Mouse (Mus musculus) MEL (cell line): ENCODE results near the gene Zfp366. TPM values are rescaled to one million over a fixed set of nuclear protein-coding genes. Genes with fewer than 3 reads are reported as not detected.

Experiments used
- DNase-seq: peaks from one replicate; pipeline ENCODE4 v3.0.0; 2011; ENCODE audit warnings: low read depth, low spot score
- H3K27ac ChIP-seq: 2 replicates; pipeline ENCODE4 v1.5.1; 2012; ENCODE audit warnings: low read depth, mild to moderate bottlenecking, control low read depth, low read length, moderate library complexity; ENCODE audit not compliant: control insufficient read depth
- H3K27me3 ChIP-seq, 2 experiments: fragments of 150-350 bp in 1 of 2; sonication (generic) in 1 of 2; 2 replicates each; pipeline ENCODE4 v1.6.1; 2012; ENCODE audit warnings: low read length in 2 of 2, mild to moderate bottlenecking in 2 of 2, improper control_type of control experiment in 1 of 2, moderate library complexity in 1 of 2; ENCODE audit not compliant: insufficient read depth in 2 of 2, control insufficient read depth in 1 of 2
- H3K36me3 ChIP-seq, 2 experiments: 2 replicates each; pipeline ENCODE4 v1.6.1; 2012 to 2014; ENCODE audit warnings: low read length in 2 of 2, improper control_type of control experiment in 1 of 2, inconsistent platforms in 1 of 2, mild to moderate bottlenecking in 1 of 2; ENCODE audit not compliant: insufficient read depth in 2 of 2, control insufficient read depth in 1 of 2
- H3K4me1 ChIP-seq, 2 experiments: fragments of 150-350 bp in 1 of 2; sonication (generic) in 1 of 2; 2 replicates each; pipeline ENCODE4 v1.6.1; 2012; ENCODE audit warnings: low read length in 2 of 2, improper control_type of control experiment in 1 of 2, mild to moderate bottlenecking in 1 of 2; ENCODE audit not compliant: insufficient read depth in 2 of 2, control insufficient read depth in 1 of 2
- H3K4me3 ChIP-seq, 2 experiments: fragments of 150-350 bp in 1 of 2; sonication (generic) in 1 of 2; 2 replicates each; pipeline ENCODE4 v1.5.1; 2012; ENCODE audit warnings: low read depth in 2 of 2, low read length in 2 of 2, mild to moderate bottlenecking in 2 of 2, moderate library complexity in 2 of 2, control low read depth in 1 of 2, improper control_type of control experiment in 1 of 2; ENCODE audit not compliant: control insufficient read depth in 1 of 2, insufficient read depth in 1 of 2
- H3K79me2 ChIP-seq: 2 replicates; pipeline ENCODE4 v1.6.1; 2012; ENCODE audit warnings: mild to moderate bottlenecking, low read length, moderate library complexity; ENCODE audit not compliant: control insufficient read depth, poor library complexity, insufficient read depth
- H3K9ac ChIP-seq: 2 replicates; pipeline ENCODE4 v1.6.1; 2012; ENCODE audit warnings: low read depth, mild to moderate bottlenecking, control low read depth, low read length, moderate library complexity; ENCODE audit not compliant: control insufficient read depth, poor library complexity, severe bottlenecking
- H3K9me3 ChIP-seq: fragments of 150-350 bp; sonication (generic); replicated peaks from 2 replicates; pipeline ENCODE4 v1.6.1; 2012; ENCODE audit warnings: mild to moderate bottlenecking, low read length, improper control_type of control experiment, moderate library complexity; ENCODE audit not compliant: insufficient read depth
- CHD1 ChIP-seq: IDR thresholded peaks from 2 replicates; pipeline ENCODE4 v1.6.1; 2012; ENCODE audit warnings: low read depth, mild to moderate bottlenecking, inconsistent platforms, low read length, improper control_type of control experiment
- EP300 ChIP-seq, 2 experiments: IDR thresholded peaks; 2 replicates each; pipeline ENCODE4 v1.6.1; 2011; ENCODE audit warnings: improper control_type of control experiment in 2 of 2, low read length in 2 of 2, low read depth in 1 of 2, mild to moderate bottlenecking in 1 of 2
- ETS1 ChIP-seq: IDR thresholded peaks from 2 replicates; pipeline ENCODE4 v1.6.1; 2012; ENCODE audit warnings: low read depth, mild to moderate bottlenecking, inconsistent platforms, low read length, improper control_type of control experiment, moderate library complexity
- GABPA ChIP-seq: IDR thresholded peaks from 2 replicates; pipeline ENCODE4 v1.6.1; 2012; ENCODE audit warnings: low read depth, mild to moderate bottlenecking, inconsistent platforms, low read length, improper control_type of control experiment, moderate library complexity
- HCFC1 ChIP-seq: IDR thresholded peaks from 2 replicates; pipeline ENCODE4 v1.6.1; 2012; ENCODE audit warnings: low read depth, mild to moderate bottlenecking, inconsistent platforms, low read length, improper control_type of control experiment, moderate library complexity
- MAFK ChIP-seq: IDR thresholded peaks from 2 replicates; pipeline ENCODE4 v1.6.1; 2011; ENCODE audit warnings: low read depth, mild to moderate bottlenecking, low read length, improper control_type of control experiment, borderline replicate concordance
- MEF2A ChIP-seq: IDR thresholded peaks from 2 replicates; pipeline ENCODE4 v1.6.1; 2014; ENCODE audit warnings: low read depth, mild to moderate bottlenecking, inconsistent platforms, low read length, improper control_type of control experiment; ENCODE audit not compliant: poor library complexity, insufficient replicate concordance, severe bottlenecking; ENCODE audit errors: extremely low read depth
- MXI1 ChIP-seq: IDR thresholded peaks from 2 replicates; pipeline ENCODE4 v1.6.1; 2011; ENCODE audit warnings: mild to moderate bottlenecking, low read depth, low read length, improper control_type of control experiment
- NELFE ChIP-seq: IDR thresholded peaks from 2 replicates; pipeline ENCODE4 v1.6.1; 2011; ENCODE audit warnings: low read depth, low read length, improper control_type of control experiment
- NRF1 ChIP-seq: IDR thresholded peaks from 2 replicates; pipeline ENCODE4 v1.6.1; 2014; ENCODE audit warnings: low read depth, mild to moderate bottlenecking, inconsistent platforms, low read length, improper control_type of control experiment, moderate library complexity; ENCODE audit not compliant: poor library complexity, insufficient read depth, severe bottlenecking
- POLR2A ChIP-seq, 2 experiments: IDR thresholded peaks; 2 replicates each; pipeline ENCODE4 v1.6.1; 2011 to 2012; ENCODE audit warnings: low read length in 2 of 2, mild to moderate bottlenecking in 2 of 2, control low read depth in 1 of 2, improper control_type of control experiment in 1 of 2, low read depth in 1 of 2, moderate library complexity in 1 of 2; ENCODE audit not compliant: control insufficient read depth in 1 of 2, insufficient read depth in 1 of 2, poor library complexity in 1 of 2
- POLR2AphosphoS2 ChIP-seq: IDR thresholded peaks from 2 replicates; pipeline ENCODE4 v1.6.1; 2011; ENCODE audit warnings: low read length, improper control_type of control experiment
- POLR2AphosphoS5 ChIP-seq: IDR thresholded peaks from 2 replicates; pipeline ENCODE4 v1.6.1; 2012; ENCODE audit warnings: low read depth, borderline replicate concordance, mild to moderate bottlenecking, inconsistent platforms, low read length, moderate library complexity, mixed read lengths
- RAD21 ChIP-seq: IDR thresholded peaks from 2 replicates; pipeline ENCODE4 v1.6.1; 2011; ENCODE audit warnings: mild to moderate bottlenecking, low read depth, low read length, improper control_type of control experiment
- SMC3 ChIP-seq: IDR thresholded peaks from 2 replicates; pipeline ENCODE4 v1.6.1; 2011; ENCODE audit warnings: low read depth, low read length, improper control_type of control experiment
- TAL1 ChIP-seq: IDR thresholded peaks from 2 replicates; pipeline ENCODE4 v1.6.1; 2012; ENCODE audit warnings: mild to moderate bottlenecking, inconsistent platforms, low read length, moderate library complexity, mixed read lengths
- TCF12 ChIP-seq: IDR thresholded peaks from 2 replicates; pipeline ENCODE4 v1.6.1; 2014; ENCODE audit warnings: low read depth, mild to moderate bottlenecking, inconsistent platforms, low read length, improper control_type of control experiment, moderate library complexity
- ZC3H11A ChIP-seq: IDR thresholded peaks from 2 replicates; pipeline ENCODE4 v1.6.1; 2012; ENCODE audit warnings: low read depth, mild to moderate bottlenecking, inconsistent platforms, low read length, improper control_type of control experiment
- ZKSCAN1 ChIP-seq: IDR thresholded peaks from 2 replicates; pipeline ENCODE4 v1.6.1; 2012; ENCODE audit warnings: low read depth, mild to moderate bottlenecking, inconsistent platforms, low read length, improper control_type of control experiment, moderate library complexity
- ZNF384 ChIP-seq: IDR thresholded peaks from 2 replicates; pipeline ENCODE4 v1.6.1; 2012; ENCODE audit warnings: low read depth, mild to moderate bottlenecking, inconsistent platforms, low read length, improper control_type of control experiment
- polyA plus RNA-seq, 2 experiments: library from polyadenylated mRNA; stranded (reverse) in 1 of 2; unstranded in 1 of 2; fragments of >175 nt in 1 of 2; fragments of >200 nt in 1 of 2; gene quantifications; 2 replicates each; pipeline versions ENCODE4 v1.2.1 to v1.2.4; 2012; ENCODE audit warnings: low replicate concordance in 2 of 2, low read depth in 1 of 2; ENCODE audit not compliant: insufficient read length in 2 of 2, insufficient read depth in 1 of 2, missing spikeins in 1 of 2
- total RNA-seq: library from RNA; depleted of rRNA; stranded (reverse); fragments of 300-350 nt; gene quantifications from 2 replicates; pipeline ENCODE4 v1.2.3, GENCODE M21; 2012

Gene Zfp366
- total and polyA plus RNA-seq, 3 experiments = not detected

GRCm38 (mm10) chr13:99235428-99236210 is 51.0 kb downstream of the Zfp366 start:
- DNase-seq = no peak
- Histone ChIP-seq H3K79me2 (no peaks in the 10 kb centered on the region), H3K9ac (no peak overlapping the region), H3K36me3 (no peaks in the 10 kb centered on the region), H3K4me1 (no peaks in the 10 kb centered on the region), H3K4me3 (no peak overlapping the region), H3K27me3 (no peaks in the 10 kb centered on the region), H3K27ac (no peak overlapping the region), H3K9me3 (no peaks in the 10 kb centered on the region)
- no peak for TF ChIP-seq ETS1
- TF ChIP-seq CHD1 = no peak
- TF ChIP-seq POLR2A (IDR thresholded peaks at IDR 0.05; ENCODE audit: control insufficient read depth in 1 of 2, insufficient read depth in 1 of 2, low read depth in 1 of 2, low read length in 2 of 2, poor library complexity in 1 of 2) = no peak
- no peak for TF ChIP-seq POLR2AphosphoS5
- no peak for TF ChIP-seq NELFE

GRCm38 (mm10) chr13:99236222-99236621 is 51.6 kb downstream of the Zfp366 start:
- no peak overlapping the region for H3K9ac ChIP-seq
- no peak for DNase-seq
- H3K36me3 ChIP-seq = no peaks in the 10 kb centered on the region
- H3K9me3 ChIP-seq = no peaks in the 10 kb centered on the region
- H3K4me3 ChIP-seq = no peak overlapping the region
- H3K4me1 ChIP-seq = no peaks in the 10 kb centered on the region
- H3K27ac ChIP-seq = no peak overlapping the region
- H3K79me2 ChIP-seq = no peaks in the 10 kb centered on the region
- TF ChIP-seq NRF1 (no peak), HCFC1 (no peak), MEF2A (no peak), MAFK (no peak), POLR2A (IDR thresholded peaks at IDR 0.05; ENCODE audit: control insufficient read depth in 1 of 2, insufficient read depth in 1 of 2, low read depth in 1 of 2, low read length in 2 of 2, poor library complexity in 1 of 2) (no peak), ZKSCAN1 (no peak), EP300 (IDR thresholded peaks at IDR 0.05; ENCODE audit: low read depth in 1 of 2, low read length in 2 of 2) (no peak), ETS1 (no peak), TAL1 (no peak), ZC3H11A (no peak), SMC3 (no peak), ZNF384 (no peak), TCF12 (no peak), MXI1 (no peak), POLR2AphosphoS5 (no peak), GABPA (no peak), RAD21 (no peak), POLR2AphosphoS2 (no peak)
- H3K27me3 ChIP-seq = no peaks in the 10 kb centered on the region
